Mouse (Mus musculus) C2C12 (cell line): Measurements from ENCODE around the gene Olfr524. TPM values are rescaled to one million over a fixed set of nuclear protein-coding genes. Genes with fewer than 3 reads are reported as not detected.

Source experiments
- H3K27me3 ChIP-seq: one replicate; pipeline ENCODE4 v1.6.1; 2011; ENCODE audit not compliant: control insufficient read depth, insufficient read depth, insufficient read length
- H3K36me3 ChIP-seq: one replicate; pipeline ENCODE4 v1.6.1; 2011; ENCODE audit not compliant: control insufficient read depth, insufficient read depth
- H3K4me3 ChIP-seq: one replicate; pipeline ENCODE4 v1.5.1; 2011; ENCODE audit warnings: mild to moderate bottlenecking, control low read depth; ENCODE audit not compliant: poor library complexity, insufficient read depth, severe bottlenecking
- H3K79me2 ChIP-seq: one replicate; pipeline ENCODE4 v1.6.1; 2011; ENCODE audit not compliant: control insufficient read depth, insufficient read depth
- H3K79me3 ChIP-seq: one replicate; pipeline ENCODE4 v1.6.1; 2011; ENCODE audit warnings: low read depth, control low read depth
- H3ac ChIP-seq: one replicate; pipeline ENCODE3; 2011; ENCODE audit warnings: low read depth; ENCODE audit not compliant: control insufficient read depth, insufficient read length
- CEBPB ChIP-seq: IDR thresholded peaks from one replicate; pipeline ENCODE4 v1.6.1; 2011; ENCODE audit warnings: low read depth, mild to moderate bottlenecking, control low read depth, moderate library complexity
- CTCF ChIP-seq: IDR thresholded peaks from one replicate; pipeline ENCODE4 v1.5.1; 2011; ENCODE audit not compliant: control insufficient read depth, insufficient read depth, insufficient read length
- FOSL1 ChIP-seq: IDR thresholded peaks from one replicate; pipeline ENCODE4 v1.8.0; 2011; ENCODE audit warnings: mild to moderate bottlenecking, low read length; ENCODE audit not compliant: poor library complexity, insufficient read depth, severe bottlenecking
- MAX ChIP-seq: IDR thresholded peaks from one replicate; pipeline ENCODE4 v1.6.1; 2011; ENCODE audit warnings: mild to moderate bottlenecking, control low read depth
- MYOD1 ChIP-seq: IDR thresholded peaks from one replicate; pipeline ENCODE4 v1.6.1; 2011; ENCODE audit warnings: low read depth; ENCODE audit not compliant: control insufficient read depth, insufficient read length
- MYOG ChIP-seq: IDR thresholded peaks from one replicate; pipeline ENCODE4 v1.6.1; 2011; ENCODE audit not compliant: control insufficient read depth, insufficient read length; ENCODE audit errors: extremely low read depth
- USF1 ChIP-seq: IDR thresholded peaks from one replicate; pipeline ENCODE4 v1.6.1; 2011; ENCODE audit warnings: low read depth, mild to moderate bottlenecking, control low read depth, moderate library complexity
- polyA plus RNA-seq: library from polyadenylated mRNA; unstranded; fragments of >200 nt; fragmentation: generic; extraction: Trizol; gene quantifications from one replicate; pipeline ENCODE4 v1.2.1, GENCODE M21; 2012; ENCODE audit warnings: missing spikeins

The Olfr524 gene
- polyA plus RNA-seq, 1 experiment = not detected

GRCm38 (mm10) chr7:140208153-140208552 lies 2.4 kb upstream of the Olfr524 start:
- TF ChIP-seq MYOG = no peak
- no peak for TF ChIP-seq CEBPB
- TF ChIP-seq MYOD1 = no peak
- no peak for TF ChIP-seq FOSL1
- TF ChIP-seq USF1 = no peak
- no peak for TF ChIP-seq MAX
- no peak for TF ChIP-seq CTCF
- H3K79me2 ChIP-seq = no peaks in the 10 kb centered on the region
- no peaks in the 10 kb centered on the region for H3K79me3 ChIP-seq
- no peak overlapping the region for H3K4me3 ChIP-seq
- H3ac ChIP-seq = no peak overlapping the region
- no peaks in the 10 kb centered on the region for H3K27me3 ChIP-seq
- H3K36me3 ChIP-seq = no peaks in the 10 kb centered on the region

- Histone ChIP-seq H3ac (no peak overlapping the region), H3K4me3 (no peak overlapping the region), H3K36me3 (no peaks in the 10 kb centered on the region), H3K27me3 (no peaks in the 10 kb centered on the region), H3K79me3 (no peaks in the 10 kb centered on the region), H3K79me2 (no peaks in the 10 kb centered on the region)
- TF ChIP-seq CEBPB (no peak), USF1 (no peak), MYOD1 (no peak), FOSL1 (no peak), MAX (no peak), MYOG (no peak), CTCF (no peak)
Observed at GRCm38 (mm10) chr7:140206904-140207303, 1.1 kb upstream of the Olfr524 start.

GRCm38 (mm10) chr7:140201090-140201489 lies 4.7 kb downstream of the Olfr524 start:
- no peaks in the 10 kb centered on the region for H3K79me2 ChIP-seq
- no peak overlapping the region for H3K4me3 ChIP-seq
- H3K79me3 ChIP-seq = no peaks in the 10 kb centered on the region
- H3K27me3 ChIP-seq = no peaks in the 10 kb centered on the region
- H3K36me3 ChIP-seq = no peaks in the 10 kb centered on the region
- TF ChIP-seq MAX (no peak), MYOG (no peak), CEBPB (no peak), USF1 (no peak), CTCF (no peak), FOSL1 (no peak), MYOD1 (no peak)
- H3ac ChIP-seq = no peak overlapping the region

- no peaks in the 10 kb centered on the region for H3K36me3 ChIP-seq
- H3K4me3 ChIP-seq = no peak overlapping the region
- H3ac ChIP-seq = no peak overlapping the region
- H3K79me2 ChIP-seq = no peaks in the 10 kb centered on the region
- no peaks in the 10 kb centered on the region for H3K79me3 ChIP-seq
- TF ChIP-seq MAX = no peak
- TF ChIP-seq USF1 = no peak
- no peak for TF ChIP-seq MYOD1
- TF ChIP-seq MYOG = no peak
- no peak for TF ChIP-seq FOSL1
- no peak for TF ChIP-seq CTCF
- no peak for TF ChIP-seq CEBPB
- H3K27me3 ChIP-seq = no peaks in the 10 kb centered on the region
Observed at GRCm38 (mm10) chr7:140196002-140196401, 9.8 kb downstream of the Olfr524 start.

- Histone ChIP-seq H3K79me2 (no peaks in the 10 kb centered on the region), H3K36me3 (no peaks in the 10 kb centered on the region), H3K27me3 (no peaks in the 10 kb centered on the region), H3ac (no peak overlapping the region), H3K4me3 (no peak overlapping the region), H3K79me3 (no peaks in the 10 kb centered on the region)
- no peak for TF ChIP-seq MAX
- no peak for TF ChIP-seq CTCF
- no peak for TF ChIP-seq FOSL1
- no peak for TF ChIP-seq CEBPB
- TF ChIP-seq MYOG = no peak
- TF ChIP-seq MYOD1 = no peak
- TF ChIP-seq USF1 = no peak
Observed at GRCm38 (mm10) chr7:140194031-140194430, 11.7 kb downstream of the Olfr524 start.

- no peaks in the 10 kb centered on the region for H3K79me2 ChIP-seq
- H3K27me3 ChIP-seq = no peaks in the 10 kb centered on the region
- TF ChIP-seq CTCF (no peak), USF1 (no peak), CEBPB (no peak), MYOG (no peak), FOSL1 (no peak), MYOD1 (no peak), MAX (no peak)
- no peaks in the 10 kb centered on the region for H3K79me3 ChIP-seq
- no peak overlapping the region for H3K4me3 ChIP-seq
- no peak overlapping the region for H3ac ChIP-seq
- H3K36me3 ChIP-seq = no peaks in the 10 kb centered on the region
Observed at GRCm38 (mm10) chr7:140192851-140193250, 12.9 kb downstream of the Olfr524 start.
